Mouse (Mus musculus): Measurements from ENCODE around the gene Olfr1328. TPM values are rescaled to one million over a fixed set of nuclear protein-coding genes. Genes with fewer than 3 reads are reported as not detected.
"Not testable (repeated sequence)": the region's sequence is repeated elsewhere in the genome, so short reads cannot be mapped to it uniquely, and the experiment has no call there.

Olfr1328 gene
- not detected in 2 replicates for polyA plus RNA-seq (2016; fragmentation: Nextera tagmentation; extraction: Ambion mirVana)

DNA sequence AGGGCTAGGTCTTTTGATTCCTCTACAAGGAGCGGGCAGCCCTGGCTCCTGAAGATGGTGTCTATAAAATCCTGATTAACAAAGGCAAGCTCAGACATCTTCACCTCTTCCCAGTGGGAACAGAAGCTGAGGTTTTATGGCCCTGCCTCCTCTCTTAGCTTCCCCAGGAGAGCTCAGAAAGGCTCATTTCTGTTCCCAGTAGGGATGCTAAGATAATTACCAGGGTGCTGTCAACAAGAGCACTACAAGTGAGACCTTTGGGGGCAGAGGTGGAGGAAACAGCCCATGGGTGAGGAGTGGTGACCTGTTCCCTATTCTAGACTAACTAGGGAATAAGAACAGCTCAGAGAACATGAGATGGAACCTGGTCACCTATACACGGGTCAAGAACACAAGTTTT lies at the start of gene Olfr1328:
Olfr1328 (minus strand) TSS at position 101 of the 400 bp plus-strand sequence.
- Histone ChIP-seq H3K4me3 (no peak within 1 kb of the TSS), H3K36me3 (no peaks in the 10 kb centered on the region), H3K9ac (no peak within 1 kb of the TSS), H3K4me2 (replicated peaks) (no peak within 1 kb of the TSS), H3K27ac (no peak within 1 kb of the TSS), H3K27me3 (no peaks in the 10 kb centered on the region), H3K4me1 (no peaks in the 10 kb centered on the region), H3K9me3 (no peaks in the 10 kb centered on the region)
- WGBS = 73% methylated on average over 2 of the region's 2 CpGs
- ATAC-seq (ENCODE audit: insufficient number of reproducible peaks, insufficient read depth, low FRiP score, low TSS enrichment) = no peak

DNA sequence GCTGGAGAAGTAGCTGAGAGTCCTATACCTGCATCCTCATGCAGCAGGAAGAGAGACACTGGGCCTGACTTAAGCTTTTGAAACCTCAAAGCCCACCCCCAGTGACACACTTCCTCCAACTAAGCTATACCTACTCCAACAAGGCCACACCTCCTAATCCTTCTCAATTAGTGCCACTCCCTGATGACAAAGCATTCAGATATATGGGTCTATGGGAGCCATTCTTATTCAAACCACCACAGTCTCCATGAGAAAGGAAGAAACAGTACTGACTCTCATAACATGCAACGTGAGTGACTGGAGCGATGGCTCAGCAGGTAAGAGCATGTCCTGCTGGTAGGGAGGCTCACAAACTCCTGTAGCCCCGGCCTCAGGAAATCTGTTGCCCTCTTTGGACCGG lies 46.9 kb upstream of the Olfr1328 start:
- 81% methylated on average over 4 of the region's 4 CpGs for WGBS
- no peak for ATAC-seq (ENCODE audit: insufficient number of reproducible peaks, insufficient read depth, low FRiP score, low TSS enrichment)

GRCm38 (mm10) chr4:118973281-118973680 lies 34.9 kb upstream of the Olfr1328 start:
- Histone ChIP-seq H3K9me3 (no peaks in the 10 kb centered on the region), H3K9ac (no peak overlapping the region), H3K27me3 (no peaks in the 10 kb centered on the region), H3K4me3 (no peak overlapping the region), H3K4me2 (replicated peaks) (no peak overlapping the region), H3K36me3 (no peaks in the 10 kb centered on the region), H3K4me1 (no peaks in the 10 kb centered on the region), H3K27ac (no peak overlapping the region)
- no peak for ATAC-seq (ENCODE audit: insufficient number of reproducible peaks, insufficient read depth, low FRiP score, low TSS enrichment)
- 77% methylated on average over 2 of the region's 2 CpGs for WGBS

More for the DNA sequence above, 46.9 kb upstream of the Olfr1328 start:
- Histone ChIP-seq H3K4me2 (replicated peaks) (no peak overlapping the region), H3K36me3 (no peaks in the 10 kb centered on the region), H3K27ac (no peak overlapping the region), H3K9me3 (no peaks in the 10 kb centered on the region), H3K4me3 (no peak overlapping the region), H3K9ac (no peak overlapping the region), H3K27me3 (no peaks in the 10 kb centered on the region; the same call in 1 of the 2 replicates), H3K4me1 (no peaks in the 10 kb centered on the region)

DNA sequence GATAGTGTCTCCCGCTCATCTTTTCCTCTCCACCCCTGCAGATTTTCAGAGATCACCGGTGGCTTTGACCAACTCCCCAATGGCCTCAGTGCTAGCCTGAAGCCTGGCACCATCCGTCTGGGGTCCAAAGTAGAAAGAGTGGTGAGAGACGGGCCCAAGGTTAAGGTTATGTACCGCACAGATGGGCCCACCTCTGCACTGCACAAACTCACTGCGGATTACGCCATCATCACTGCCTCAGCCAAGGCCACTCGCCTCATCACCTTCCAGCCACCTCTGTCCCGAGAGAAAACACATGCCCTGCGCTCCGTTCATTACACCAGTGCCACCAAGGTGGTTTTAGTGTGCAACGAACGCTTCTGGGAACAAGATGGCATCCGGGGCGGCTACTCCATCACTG lies 29.3 kb upstream of the Olfr1328 start:
- no peaks in the 10 kb centered on the region for H3K27me3 ChIP-seq
- no peaks in the 10 kb centered on the region for H3K9me3 ChIP-seq
- no peaks in the 10 kb centered on the region for H3K36me3 ChIP-seq
- H3K4me2 ChIP-seq (replicated peaks) = no peak overlapping the region
- no peaks in the 10 kb centered on the region for H3K4me1 ChIP-seq
- H3K9ac ChIP-seq = no peak overlapping the region
- WGBS = 92% methylated on average over 15 of the region's 15 CpGs
- ATAC-seq (ENCODE audit: insufficient number of reproducible peaks, insufficient read depth, low FRiP score, low TSS enrichment) = no peak
- no peak overlapping the region for H3K27ac ChIP-seq
- no peak overlapping the region for H3K4me3 ChIP-seq

DNA sequence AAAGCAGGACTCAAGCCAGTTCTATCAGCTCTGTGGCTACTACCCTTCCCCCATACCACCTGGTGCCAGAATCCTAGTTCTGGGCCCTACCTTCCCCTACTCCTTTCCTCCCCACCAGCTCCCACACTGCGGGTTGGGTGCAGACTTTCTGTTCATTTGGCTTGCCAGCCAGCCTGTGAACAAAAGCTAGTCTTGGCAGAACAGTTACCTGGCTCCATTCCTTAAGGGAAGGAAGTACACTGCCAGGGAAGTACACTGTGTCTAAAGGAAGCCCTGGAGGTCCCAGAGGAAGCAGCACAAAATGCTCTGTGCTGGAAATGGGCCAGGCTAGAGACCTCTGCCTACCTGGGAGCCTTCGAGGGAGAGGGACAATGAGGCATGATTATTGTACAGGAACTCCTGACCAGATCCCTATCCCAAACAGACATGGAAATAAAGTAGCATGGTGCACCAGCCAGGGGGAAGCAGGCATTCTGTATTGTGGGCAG lies 22.8 kb upstream of the Olfr1328 start, which contains the start of gene Lao1:
Lao1 (plus strand) TSS at position 438 of the 488 bp plus-strand sequence.
- no peak for ATAC-seq (ENCODE audit: insufficient number of reproducible peaks, insufficient read depth, low FRiP score, low TSS enrichment)
- H3K4me2 ChIP-seq (replicated peaks) = no peak within 1 kb of the TSS
- H3K36me3 ChIP-seq = no peaks in the 10 kb centered on the region
- H3K9ac ChIP-seq = no peak within 1 kb of the TSS
- H3K27me3 ChIP-seq = no peaks in the 10 kb centered on the region
- no peak within 1 kb of the TSS for H3K27ac ChIP-seq
- no peaks in the 10 kb centered on the region for H3K9me3 ChIP-seq
- no peak within 1 kb of the TSS for H3K4me3 ChIP-seq
- 87% methylated on average over 2 of the region's 2 CpGs for WGBS
- no peaks in the 10 kb centered on the region for H3K4me1 ChIP-seq

GRCm38 (mm10) chr4:118958812-118959211 lies 20.4 kb upstream of the Olfr1328 start:
- no peak overlapping the region for H3K4me3 ChIP-seq
- no peak overlapping the region for H3K9ac ChIP-seq
- 86% methylated on average over 7 of the region's 7 CpGs for WGBS
- no peaks in the 10 kb centered on the region for H3K27me3 ChIP-seq
- no peak overlapping the region for H3K27ac ChIP-seq
- no peak overlapping the region for H3K4me2 ChIP-seq (replicated peaks)
- no peak for ATAC-seq (ENCODE audit: insufficient number of reproducible peaks, insufficient read depth, low FRiP score, low TSS enrichment)
- H3K4me1 ChIP-seq = no peaks in the 10 kb centered on the region
- H3K9me3 ChIP-seq = no peaks in the 10 kb centered on the region
- H3K36me3 ChIP-seq = no peaks in the 10 kb centered on the region

GRCm38 (mm10) chr4:118931326-118931725 lies 7.1 kb downstream of the Olfr1328 start:
- ATAC-seq (ENCODE audit: insufficient number of reproducible peaks, insufficient read depth, low FRiP score, low TSS enrichment); H3K4me3 ChIP-seq; H3K9me3 ChIP-seq; H3K36me3 ChIP-seq; H3K4me2 ChIP-seq (replicated peaks); H3K27me3 ChIP-seq; H3K9ac ChIP-seq; H3K4me1 ChIP-seq; H3K27ac ChIP-seq: not testable (repeated sequence)
- 74% methylated on average over 3 of the region's 3 CpGs for WGBS

DNA sequence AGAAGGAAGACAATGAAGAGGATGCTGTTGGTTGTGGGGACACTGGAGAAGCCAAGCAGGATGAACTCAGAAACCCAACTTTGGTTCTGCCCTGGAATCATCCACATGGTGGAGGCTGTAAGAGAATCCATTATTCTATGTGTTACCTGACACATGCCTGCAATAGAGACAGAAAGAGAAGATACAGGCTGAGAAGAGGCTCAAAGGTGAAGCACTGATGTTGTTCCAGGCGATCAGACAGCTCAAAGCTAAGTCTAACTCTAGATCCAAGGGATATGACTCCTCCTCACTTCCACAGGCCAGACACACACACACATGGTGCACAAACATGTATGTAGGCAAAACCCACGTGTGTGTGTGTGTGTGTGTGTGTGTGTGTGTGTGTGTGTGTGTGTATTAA lies 21.0 kb downstream of the Olfr1328 start, which contains the start of gene Olfr1329:
Olfr1329 (minus strand) TSS at position 101 of the 400 bp plus-strand sequence.
- not testable (repeated sequence) for H3K4me3 ChIP-seq; H3K27ac ChIP-seq; H3K36me3 ChIP-seq; H3K4me2 ChIP-seq (replicated peaks); H3K9me3 ChIP-seq; H3K27me3 ChIP-seq; ATAC-seq (ENCODE audit: insufficient number of reproducible peaks, insufficient read depth, low FRiP score, low TSS enrichment); H3K4me1 ChIP-seq; H3K9ac ChIP-seq
- WGBS = 55% methylated on average over 2 of the region's 2 CpGs

GRCm38 (mm10) chr4:118901981-118902380 lies 36.4 kb downstream of the Olfr1328 start:
- no peak for ATAC-seq (ENCODE audit: insufficient number of reproducible peaks, insufficient read depth, low FRiP score, low TSS enrichment)
- 68% methylated on average over 2 of the region's 2 CpGs for WGBS
- H3K27me3 ChIP-seq = no peaks in the 10 kb centered on the region
- H3K9ac ChIP-seq = no peak overlapping the region
- H3K27ac ChIP-seq = no peak overlapping the region
- no peaks in the 10 kb centered on the region for H3K36me3 ChIP-seq
- no peaks in the 10 kb centered on the region for H3K9me3 ChIP-seq
- no peak overlapping the region for H3K4me3 ChIP-seq
- H3K4me2 ChIP-seq (replicated peaks) = no peak overlapping the region
- H3K4me1 ChIP-seq = no peaks in the 10 kb centered on the region

GRCm38 (mm10) chr4:118888297-118888696 lies 50.1 kb downstream of the Olfr1328 start, which contains the start of gene Olfr1330:
Gene Olfr1330, plus strand, starts transcription at chr4:118888597.
- Histone ChIP-seq H3K4me3 (no peak within 1 kb of the TSS), H3K4me1 (no peaks in the 10 kb centered on the region), H3K36me3 (no peaks in the 10 kb centered on the region), H3K4me2 (replicated peaks) (no peak within 1 kb of the TSS), H3K27me3 (no peaks in the 10 kb centered on the region), H3K9me3 (no peaks in the 10 kb centered on the region), H3K9ac (no peak within 1 kb of the TSS), H3K27ac (no peak within 1 kb of the TSS)
- WGBS = 70% methylated on average over 1 of the region's 1 CpGs
- ATAC-seq (ENCODE audit: insufficient number of reproducible peaks, insufficient read depth, low FRiP score, low TSS enrichment) = no peak
